Mouse (Mus musculus) B cell, adult 62 days (primary cell): ENCODE measurements around the gene Braf. TPM values are rescaled to one million over a fixed set of nuclear protein-coding genes. Genes with fewer than 3 reads are reported as not detected.

Experiments used
- total RNA-seq: library from RNA; stranded (reverse); gene quantifications from 4 replicates; pipeline ENCODE4 v1.2.4, GENCODE M21; 2023

Gene Braf
- 35.1 to 42.3 TPM (median 39.0 TPM) in 4 replicates for total RNA-seq

DNA sequence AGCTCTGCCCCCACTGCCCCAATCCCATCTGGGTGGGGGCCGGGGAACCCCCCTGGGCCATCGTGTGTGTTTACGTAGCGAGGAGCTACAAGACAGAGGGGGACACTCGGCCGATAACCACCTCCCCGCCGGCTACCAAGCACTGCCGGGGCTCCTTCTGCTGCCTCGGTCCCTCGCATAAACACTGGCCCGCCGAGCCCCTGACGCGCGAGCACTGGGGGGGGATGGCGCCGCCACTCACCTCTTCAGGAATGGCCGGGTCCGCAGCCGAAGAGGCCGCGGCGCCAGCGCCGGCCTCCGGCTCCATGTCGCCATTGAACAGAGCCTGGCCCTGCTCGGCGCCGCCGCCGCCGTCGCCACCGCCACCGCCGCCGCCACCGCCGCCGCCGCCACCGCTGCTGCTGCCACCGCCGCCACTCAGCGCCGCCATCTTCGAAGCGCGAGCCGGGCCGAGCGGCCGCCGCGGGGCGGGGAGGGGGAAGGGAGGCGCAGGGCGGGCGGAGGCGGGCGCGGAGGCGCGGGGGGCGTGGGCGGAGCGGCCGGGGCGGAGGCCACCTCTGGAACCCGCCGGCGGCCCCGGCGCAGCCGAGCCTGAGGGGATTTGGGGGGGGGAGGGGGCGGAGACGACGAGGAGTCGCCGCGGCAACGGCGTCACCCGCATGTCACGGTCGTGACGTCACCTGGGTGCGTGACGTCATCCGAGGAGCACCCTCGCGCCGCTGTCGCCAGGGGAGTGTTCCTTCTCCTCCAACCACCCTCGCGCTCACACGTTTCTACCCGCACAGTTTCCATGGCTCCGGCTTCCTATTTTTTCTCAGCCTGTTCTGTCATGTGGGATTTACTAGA, at the start of gene Braf:
TSS of gene Braf (minus strand) at position 598 of the 846 bp plus-strand sequence.

DNA sequence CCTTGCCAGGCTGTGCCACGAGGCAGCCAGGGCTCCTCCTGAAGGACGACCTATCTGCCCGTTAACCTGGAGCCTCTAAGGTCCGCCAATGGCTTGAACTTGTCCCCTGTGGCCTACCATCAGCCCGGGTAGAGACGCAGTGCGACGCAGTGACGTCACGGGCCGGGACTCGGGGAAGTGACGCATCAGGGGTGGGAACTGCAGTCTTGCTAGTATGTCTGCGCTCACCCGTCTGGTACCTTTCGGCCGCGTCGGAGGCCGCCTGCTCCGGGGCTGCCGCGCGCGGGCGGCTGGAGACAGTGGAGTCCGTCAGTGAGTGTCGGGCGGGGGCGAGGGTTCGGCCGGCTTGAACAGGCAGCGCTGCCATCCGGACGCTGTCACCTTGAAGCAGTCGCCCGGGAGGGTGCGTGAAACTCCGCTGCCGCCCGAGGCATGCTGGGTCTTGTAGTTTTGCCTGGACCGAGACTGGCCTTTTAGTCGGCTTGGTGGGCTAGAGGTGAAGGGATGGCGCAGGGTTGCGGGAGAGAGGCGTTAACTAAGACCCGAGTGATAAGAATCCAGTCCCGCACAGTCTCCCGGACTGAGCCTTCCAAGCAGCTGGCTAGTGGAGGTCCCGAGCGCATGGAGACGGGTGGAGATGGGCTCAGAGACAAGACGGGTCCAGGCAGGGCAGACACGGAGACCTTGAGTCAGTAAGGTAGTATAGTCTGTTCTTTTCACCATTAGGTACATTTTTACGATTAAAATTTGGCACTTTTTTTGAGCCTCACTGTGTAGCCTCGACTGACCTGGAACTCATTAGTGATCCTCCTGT, 132.7 kb downstream of the Braf start, which contains the start of gene Ndufb2:
TSS of gene Ndufb2 (plus strand) at position 174 of the 814 bp plus-strand sequence.

DNA sequence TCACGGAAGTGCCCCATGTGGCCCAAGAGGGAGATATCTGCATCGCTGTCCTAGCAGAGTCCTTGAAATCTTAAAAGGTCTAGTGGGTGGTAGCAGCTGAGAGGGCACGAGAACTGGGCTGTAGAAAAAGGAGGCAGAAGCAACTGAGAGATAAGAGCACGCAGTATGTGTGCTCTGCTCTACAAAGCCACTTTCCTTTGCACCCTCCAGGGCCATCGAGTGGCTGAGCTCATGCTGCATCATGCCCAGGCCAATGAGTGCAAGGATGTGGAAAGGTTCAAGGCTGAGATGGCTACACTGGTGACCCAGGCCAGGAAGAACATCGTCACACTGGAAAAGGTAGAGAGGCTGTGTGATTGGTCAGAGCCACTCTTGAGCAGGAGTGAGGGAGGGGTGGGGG, 139.7 kb downstream of the Braf start, which contains the start of gene Gm42420:
TSS of gene Gm42420 (plus strand) at position 237 of the 400 bp plus-strand sequence.

DNA sequence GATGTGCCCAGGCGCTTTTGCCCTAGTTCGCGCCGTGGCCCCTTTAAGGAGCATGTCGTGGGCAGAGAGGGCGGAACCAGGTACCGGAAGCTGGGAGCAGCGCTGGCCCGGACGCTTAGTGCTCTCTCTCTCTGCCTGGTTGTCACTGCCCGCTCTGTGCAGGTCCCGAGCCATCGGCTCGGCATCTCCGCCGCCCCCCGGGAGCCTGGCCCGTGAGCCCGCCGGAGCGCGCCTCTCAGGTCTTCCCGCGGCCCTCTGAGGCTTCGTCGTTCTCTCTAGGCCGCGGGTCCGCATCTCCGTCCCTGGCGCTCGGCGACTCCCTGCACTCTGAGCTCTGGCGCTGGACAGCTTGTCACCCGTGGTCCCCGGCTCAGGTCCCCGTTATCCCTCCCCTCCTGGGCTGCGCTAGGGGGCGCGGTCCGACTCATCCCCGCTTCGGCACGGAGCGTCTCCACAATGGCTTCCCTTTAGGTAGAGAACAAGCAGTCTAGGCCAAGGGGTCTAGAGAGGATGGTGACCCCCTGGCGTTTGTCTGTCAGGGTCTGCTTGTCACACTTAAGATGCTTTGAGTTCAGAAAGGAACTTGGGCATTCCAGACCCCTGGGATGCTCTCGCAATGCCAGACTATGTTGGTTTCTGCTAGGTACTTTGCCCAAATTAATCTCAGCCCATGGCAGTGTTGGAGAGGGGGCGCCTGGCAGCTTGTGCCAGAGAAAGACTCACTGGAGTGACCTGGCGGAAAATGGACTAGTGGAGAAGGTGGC, 151.3 kb downstream of the Braf start, which contains the start of gene Adck2:
TSS of gene Adck2 (plus strand) at position 83 of the 764 bp plus-strand sequence.

DNA sequence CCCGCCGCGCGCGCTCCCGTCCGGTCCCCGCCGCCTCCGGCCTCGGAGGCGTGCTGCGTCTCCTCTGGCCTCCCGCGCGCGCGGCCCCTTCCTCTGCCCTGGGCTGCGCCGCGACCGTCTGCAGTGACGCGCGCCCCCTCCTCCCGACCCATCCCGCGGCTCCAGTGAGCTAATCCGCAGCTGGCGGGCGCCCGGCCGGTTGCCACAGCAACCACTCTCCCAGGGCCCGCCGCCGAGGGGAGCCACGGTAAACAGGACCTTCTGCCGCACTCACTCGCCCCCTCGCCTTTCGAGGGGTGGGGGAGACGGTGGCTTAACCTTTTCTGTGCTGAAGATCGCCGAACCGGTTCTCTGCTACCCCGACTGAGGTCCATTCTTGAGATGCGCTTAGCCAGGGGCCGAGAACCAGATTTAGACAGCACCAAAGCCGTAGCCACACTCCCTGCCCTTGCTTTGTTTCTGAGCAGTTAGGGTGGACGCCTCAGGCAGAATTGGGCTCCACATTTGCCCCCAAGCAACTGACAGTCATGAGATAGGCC, 167.5 kb downstream of the Braf start, which contains the start of gene Dennd2a:
TSS of gene Dennd2a (minus strand) at position 145 of the 539 bp plus-strand sequence.

Other genes starting within 250 kb of the Braf start
- gene Dennd2a, start 167.6 kb downstream of the Braf start, total RNA-seq: 0.43 to 0.66 TPM in 2 of 4 replicates, not detected in the others
- gene Adck2, start 151.6 kb downstream of the Braf start, total RNA-seq: 32.4 to 42.7 TPM (median 35.8 TPM) in 4 replicates
- 1.9 TPM in 1 of 4 replicates, not detected in the others for gene Gm42420, start 139.7 kb downstream of the Braf start, total RNA-seq
- gene Ndufb2, start 132.9 kb downstream of the Braf start, total RNA-seq: 41.0 to 49.5 TPM (median 47.9 TPM) in 4 replicates
- 31.7 to 40.5 TPM (median 36.7 TPM) in 4 replicates for gene Mrps33, start 85.5 kb upstream of the Braf start, total RNA-seq
- not detected in 4 replicates for gene Tmem178b, start 147.8 kb upstream of the Braf start, total RNA-seq